Mouse (Mus musculus) hindbrain, embryonic 16.5 days (tissue): ENCODE results near the gene Nbr1. TPM values are rescaled to one million over a fixed set of nuclear protein-coding genes. Genes with fewer than 3 reads are reported as not detected.

ENCODE experiments used
- ATAC-seq: fragments of 200-750 bp; cut with Nextera tagmentation; 2 replicates; pipeline ENCODE4 v1.8.0; 2017; ENCODE audit warnings: moderate TSS enrichment, moderate library complexity
- H3K27ac ChIP-seq: fragments of 300-500 bp; sonication (generic); 2 replicates; pipeline ENCODE4 v1.5.1; 2014; ENCODE audit warnings: low read depth, mild to moderate bottlenecking, control low read depth, low read length, moderate library complexity
- H3K27me3 ChIP-seq: fragments of 300-500 bp; sonication (generic); replicated peaks from 2 replicates; pipeline ENCODE4 v1.6.1; 2014; ENCODE audit warnings: low read length; ENCODE audit not compliant: control insufficient read depth, insufficient read depth
- H3K36me3 ChIP-seq: fragments of 300-500 bp; sonication (generic); 2 replicates; pipeline ENCODE4 v1.6.1; 2014; ENCODE audit warnings: mild to moderate bottlenecking, low read length, moderate library complexity, mixed read lengths; ENCODE audit not compliant: control insufficient read depth, insufficient read depth
- H3K4me1 ChIP-seq: fragments of 300-500 bp; sonication (generic); 2 replicates; pipeline ENCODE4 v1.6.1; 2014; ENCODE audit warnings: low read depth, low read length; ENCODE audit not compliant: control insufficient read depth, insufficient read depth
- H3K4me2 ChIP-seq: fragments of 300-500 bp; sonication (generic); 2 replicates; pipeline ENCODE4 v1.6.1; 2014; ENCODE audit warnings: mild to moderate bottlenecking, low read length, control low read depth, moderate library complexity
- H3K4me3 ChIP-seq: fragments of 300-500 bp; sonication (generic); 2 replicates; pipeline ENCODE4 v1.5.1; 2014; ENCODE audit warnings: mild to moderate bottlenecking, low read length, control low read depth, moderate library complexity
- H3K9ac ChIP-seq: fragments of 300-500 bp; sonication (generic); 2 replicates; pipeline ENCODE4 v1.6.1; 2014; ENCODE audit warnings: low read depth, mild to moderate bottlenecking, control low read depth, low read length, moderate library complexity
- H3K9me3 ChIP-seq: fragments of 300-500 bp; sonication (generic); 2 replicates; pipeline ENCODE4 v1.6.1; 2014; ENCODE audit warnings: mild to moderate bottlenecking, low read length, moderate library complexity; ENCODE audit not compliant: control insufficient read depth
- WGBS: fragments of 180-500 bp; shearing (Covaris S2); extraction: QIAGEN DNeasy Blood & Tissue Kit; methylation state at CpG from one replicate; pipeline ENCODE4 v1.1.7; 2014; 5-methylcytosine and 5-hydroxymethylcytosine counted together
- polyA plus RNA-seq: library from polyadenylated mRNA; unstranded; fragments of >200 nt; fragmentation: Nextera tagmentation; extraction: Ambion mirVana; gene quantifications from 2 replicates; pipeline ENCODE4 v1.2.1, GENCODE M21; 2015

Gene Nbr1
- 80.5 and 93.2 TPM in 2 replicates for polyA plus RNA-seq

- H3K4me1 ChIP-seq, result peaks cover 20% of the 10 kb centered on the region
- no peaks in the 10 kb centered on the region for H3K9me3 ChIP-seq
- H3K9ac ChIP-seq, result peak within 1 kb of the TSS; percentile 85
- H3K36me3 ChIP-seq, result no peaks in the 10 kb centered on the region
- under 1% methylated on average over 43 of the region's 43 CpGs for WGBS
- ATAC-seq, result peak; percentile 87
- no peaks in the 10 kb centered on the region for H3K27me3 ChIP-seq
- H3K27ac ChIP-seq, result peak within 1 kb of the TSS; percentile 98
- H3K4me2 ChIP-seq, result peak within 1 kb of the TSS; percentile 79
- peak within 1 kb of the TSS; percentile 83 for H3K4me3 ChIP-seq
Measured at GRCm38 (mm10) chr11:101551751-101552475, at the start of gene Nbr1, which contains the start of gene Brca1. Nbr1 (plus strand) TSS chr11:101552149. Brca1 (minus strand) TSS chr11:101551955.

- no peaks in the 10 kb centered on the region for H3K9me3 ChIP-seq
- no peak for ATAC-seq
- H3K4me1 ChIP-seq, result no peaks in the 10 kb centered on the region
- H3K36me3 ChIP-seq, result no peaks in the 10 kb centered on the region
- H3K9ac ChIP-seq, result no peak overlapping the region
- WGBS, result 80% methylated on average over 5 of the region's 5 CpGs
- no peak overlapping the region for H3K27ac ChIP-seq
- no peaks in the 10 kb centered on the region for H3K27me3 ChIP-seq
- H3K4me3 ChIP-seq, result no peak overlapping the region
- no peak overlapping the region for H3K4me2 ChIP-seq
Measured at GRCm38 (mm10) chr11:101506269-101506780, 45.6 kb upstream of the Nbr1 start.

GRCm38 (mm10) chr11:101507090-101507489 is 44.9 kb upstream of the Nbr1 start:
- Histone ChIP-seq H3K4me1 (no peaks in the 10 kb centered on the region), H3K9me3 (no peaks in the 10 kb centered on the region), H3K27ac (no peak overlapping the region), H3K36me3 (no peaks in the 10 kb centered on the region), H3K27me3 (no peaks in the 10 kb centered on the region), H3K9ac (no peak overlapping the region), H3K4me3 (no peak overlapping the region), H3K4me2 (no peak overlapping the region)
- no peak for ATAC-seq
- WGBS, result 90% methylated on average over 7 of the region's 7 CpGs

- no peak for ATAC-seq
Measured at GRCm38 (mm10) chr11:101518937-101519336, 33.0 kb upstream of the Nbr1 start.

GRCm38 (mm10) chr11:101519364-101519763 is 32.6 kb upstream of the Nbr1 start:
- ATAC-seq, result no peak
- Histone ChIP-seq H3K4me2 (no peak overlapping the region), H3K4me3 (no peak overlapping the region), H3K27ac (no peak overlapping the region), H3K9me3 (no peaks in the 10 kb centered on the region), H3K9ac (no peak overlapping the region), H3K27me3 (no peaks in the 10 kb centered on the region), H3K4me1 (no peaks in the 10 kb centered on the region), H3K36me3 (no peaks in the 10 kb centered on the region)
- WGBS, result 94% methylated on average over 6 of the region's 6 CpGs

More at GRCm38 (mm10) chr11:101518937-101519336, 33.0 kb upstream of the Nbr1 start:
- Histone ChIP-seq H3K4me2 (no peak overlapping the region), H3K27me3 (no peaks in the 10 kb centered on the region), H3K4me1 (no peaks in the 10 kb centered on the region), H3K36me3 (no peaks in the 10 kb centered on the region), H3K9me3 (no peaks in the 10 kb centered on the region), H3K9ac (no peak overlapping the region), H3K27ac (no peak overlapping the region), H3K4me3 (no peak overlapping the region)
- 76% methylated on average over 5 of the region's 5 CpGs for WGBS

- Histone ChIP-seq H3K4me3 (no peak overlapping the region), H3K36me3 (no peaks in the 10 kb centered on the region), H3K4me2 (no peak overlapping the region), H3K27me3 (no peaks in the 10 kb centered on the region), H3K4me1 (no peaks in the 10 kb centered on the region), H3K9me3 (no peaks in the 10 kb centered on the region), H3K9ac (no peak overlapping the region), H3K27ac (no peak overlapping the region)
- 95% methylated on average over 8 of the region's 8 CpGs for WGBS
- no peak for ATAC-seq
Measured at GRCm38 (mm10) chr11:101524446-101524845, 27.5 kb upstream of the Nbr1 start.

GRCm38 (mm10) chr11:101525056-101525455 is 26.9 kb upstream of the Nbr1 start:
- H3K4me3 ChIP-seq, result no peak overlapping the region
- ATAC-seq, result no peak
- H3K27me3 ChIP-seq, result no peaks in the 10 kb centered on the region
- no peaks in the 10 kb centered on the region for H3K4me1 ChIP-seq
- H3K36me3 ChIP-seq, result no peaks in the 10 kb centered on the region
- H3K4me2 ChIP-seq, result no peak overlapping the region
- H3K9ac ChIP-seq, result no peak overlapping the region
- WGBS, result 75% methylated on average over 10 of the region's 10 CpGs
- no peaks in the 10 kb centered on the region for H3K9me3 ChIP-seq
- no peak overlapping the region for H3K27ac ChIP-seq

GRCm38 (mm10) chr11:101525936-101526595 is 25.9 kb upstream of the Nbr1 start:
- H3K27ac ChIP-seq, result no peak overlapping the region

GRCm38 (mm10) chr11:101526686-101527085 is 25.3 kb upstream of the Nbr1 start:
- no peak overlapping the region for H3K4me3 ChIP-seq
- H3K9me3 ChIP-seq, result no peaks in the 10 kb centered on the region
- H3K4me1 ChIP-seq, result no peaks in the 10 kb centered on the region
- no peak overlapping the region for H3K4me2 ChIP-seq
- H3K36me3 ChIP-seq, result no peaks in the 10 kb centered on the region
- no peak for ATAC-seq
- H3K27me3 ChIP-seq, result no peaks in the 10 kb centered on the region
- no peak overlapping the region for H3K9ac ChIP-seq
- H3K27ac ChIP-seq, result peak overlapping the region; percentile 48; the same call in 1 of the 2 replicates
- 82% methylated on average over 4 of the region's 4 CpGs for WGBS

More at GRCm38 (mm10) chr11:101525936-101526595, 25.9 kb upstream of the Nbr1 start:
- H3K9ac ChIP-seq, result no peak overlapping the region
- H3K36me3 ChIP-seq, result no peaks in the 10 kb centered on the region
- H3K9me3 ChIP-seq, result no peaks in the 10 kb centered on the region
- 80% methylated on average over 9 of the region's 9 CpGs for WGBS
- no peaks in the 10 kb centered on the region for H3K4me1 ChIP-seq
- no peak overlapping the region for H3K4me2 ChIP-seq
- no peak overlapping the region for H3K4me3 ChIP-seq
- ATAC-seq, result no peak
- no peaks in the 10 kb centered on the region for H3K27me3 ChIP-seq
